Mouse (Mus musculus) ES-Bruce4 (cell line): ENCODE measurements around the gene 1700017N19Rik.

ENCODE experiments used
- CTCF ChIP-seq: IDR thresholded peaks from one replicate; pipeline ENCODE4 v1.8.1; 2011; ENCODE audit warnings: low read depth, low read length
- EP300 ChIP-seq: IDR thresholded peaks from 2 replicates; pipeline ENCODE4 v1.6.1; 2011; ENCODE audit warnings: low read depth, low read length; ENCODE audit not compliant: insufficient read depth
- POLR2A ChIP-seq: IDR thresholded peaks from one replicate; pipeline ENCODE4 v1.8.1; 2011; ENCODE audit warnings: low read length; ENCODE audit not compliant: insufficient read depth

DNA sequence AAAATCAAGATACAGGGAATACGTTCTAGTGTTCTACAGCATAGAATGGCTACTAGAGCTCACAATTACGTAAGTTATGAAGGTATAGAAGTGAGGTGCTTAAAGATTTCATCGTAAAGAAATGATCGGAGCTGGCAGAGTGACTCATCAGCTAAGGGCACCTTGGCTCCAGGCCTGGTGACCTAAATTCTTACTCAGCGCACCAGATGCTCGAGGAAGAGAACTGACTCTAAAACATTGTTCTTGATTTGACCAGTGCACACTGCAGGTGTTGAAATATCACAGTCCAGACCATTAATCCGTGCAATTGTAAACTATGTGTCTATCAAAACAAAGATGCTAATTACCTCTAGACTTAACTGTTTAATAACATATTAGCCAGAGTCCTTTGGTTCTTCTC, 29.2 kb downstream of the 1700017N19Rik start:
- TF ChIP-seq CTCF (no peak), EP300 (no peak), POLR2A (no peak)
